Mouse (Mus musculus) heart, postnatal 25 days (tissue): ENCODE results near the gene 2700097O09Rik. TPM values are rescaled to one million over a fixed set of nuclear protein-coding genes. Genes with fewer than 3 reads are reported as not detected.
"Not testable (repeated sequence)": the region's sequence is repeated elsewhere in the genome, so short reads cannot be mapped to it uniquely, and the experiment has no call there.

ENCODE experiments used
- DNase-seq: peaks from one replicate; pipeline ENCODE4 v3.0.0; 2022; ENCODE audit warnings: low spot score
- intact Hi-C: fragments of 180-260 bp; cut with DNase I; formaldehyde crosslinking; loops from one replicate; pipeline ENCODE4 v1.15.1; 2025
- total RNA-seq, 2 experiments: library from RNA; stranded (reverse); gene quantifications; 2 replicates each; pipeline ENCODE4 v1.2.3; 2021

Gene 2700097O09Rik
- total RNA-seq, 2 experiments from 2014 or later: 6.9 to 9.0 TPM

DNA sequence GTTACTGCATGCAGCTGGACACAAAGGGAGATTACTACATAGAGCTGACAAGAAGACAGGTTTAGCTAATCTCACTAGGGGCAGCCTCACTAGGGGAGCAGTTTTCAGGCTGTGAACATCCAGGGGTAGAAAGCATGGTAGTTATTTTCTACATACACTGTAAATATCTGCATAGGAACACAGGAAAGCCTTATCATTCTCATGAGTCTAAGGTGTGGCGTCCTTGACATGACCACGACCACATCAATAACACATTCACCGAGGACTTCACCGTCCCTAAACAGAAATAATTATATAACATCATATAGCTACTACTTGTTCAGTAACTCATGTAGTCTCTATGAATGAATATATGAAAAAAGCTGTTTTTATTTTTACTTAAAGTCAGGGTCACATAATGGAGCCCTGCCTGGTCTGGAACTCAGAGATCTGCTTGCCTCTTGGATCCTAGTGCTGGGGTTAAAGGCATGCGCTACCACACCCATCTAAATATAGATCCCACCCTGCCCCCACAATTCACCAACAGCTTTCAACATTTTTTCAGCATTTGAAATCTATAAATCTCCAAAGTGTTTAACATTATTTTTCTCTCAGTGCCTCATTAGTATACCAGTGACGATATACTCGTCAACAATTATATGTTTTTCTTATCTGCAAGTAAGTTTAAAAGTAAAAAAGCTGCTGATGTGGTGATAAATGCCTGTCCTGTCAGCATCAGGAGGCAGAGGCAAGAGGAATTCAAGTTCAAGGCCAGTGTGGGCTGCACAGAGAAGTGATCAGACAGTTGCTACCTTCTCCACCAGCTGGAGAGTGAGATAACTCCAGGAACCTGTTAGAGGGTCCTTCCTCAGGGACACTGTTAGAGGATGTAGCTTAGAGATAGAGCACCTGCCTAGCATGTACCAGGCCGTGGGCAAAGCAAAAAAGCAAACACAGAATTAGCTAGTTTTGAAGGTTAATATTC, 28.4 kb downstream of the 2700097O09Rik start:
- no peak for DNase-seq
- intact Hi-C loops: no loop called here

DNA sequence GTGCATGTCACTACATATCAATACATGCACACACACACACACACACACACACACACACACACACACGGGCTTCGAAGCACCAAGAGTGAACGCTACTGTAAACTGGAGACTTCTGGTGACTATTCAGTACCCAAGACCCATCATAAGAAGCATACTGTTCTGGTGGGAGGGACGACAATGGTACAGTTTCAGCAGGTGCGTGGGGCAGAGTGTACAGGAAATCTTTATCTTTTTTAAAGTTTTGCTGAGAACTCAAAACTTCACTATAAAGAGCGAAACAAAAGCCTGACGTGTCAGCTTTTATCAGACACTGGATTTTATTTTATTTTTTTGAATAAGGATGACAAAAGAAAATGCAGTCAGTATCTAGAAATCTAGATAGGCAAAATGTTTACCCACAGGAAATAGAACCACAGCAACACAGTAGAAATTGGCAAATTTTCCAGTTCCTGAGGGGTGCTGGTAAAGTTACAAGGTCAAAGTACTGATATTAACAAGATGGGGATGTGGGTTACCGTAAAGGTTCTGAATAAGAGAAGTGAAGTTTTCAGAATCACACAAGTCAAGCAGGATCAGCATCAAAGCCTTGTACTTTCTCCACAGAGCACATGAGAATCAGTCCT, 30.1 kb downstream of the 2700097O09Rik start:
- no peak for DNase-seq
- intact Hi-C loops: no loop called here

GRCm38 (mm10) chr12:55041011-55041410, 38.9 kb downstream of the 2700097O09Rik start:
- intact Hi-C loops: no loop called here
- DNase-seq: no peak

GRCm38 (mm10) chr12:55027088-55027487, 52.8 kb downstream of the 2700097O09Rik start:
- intact Hi-C loops: no loop called here
- no peak for DNase-seq

- intact Hi-C loops: no loop called here
- DNase-seq: no peak
These were observed 56.6 kb downstream of the 2700097O09Rik start for GRCm38 (mm10) chr12:55023284-55023683.

DNA sequence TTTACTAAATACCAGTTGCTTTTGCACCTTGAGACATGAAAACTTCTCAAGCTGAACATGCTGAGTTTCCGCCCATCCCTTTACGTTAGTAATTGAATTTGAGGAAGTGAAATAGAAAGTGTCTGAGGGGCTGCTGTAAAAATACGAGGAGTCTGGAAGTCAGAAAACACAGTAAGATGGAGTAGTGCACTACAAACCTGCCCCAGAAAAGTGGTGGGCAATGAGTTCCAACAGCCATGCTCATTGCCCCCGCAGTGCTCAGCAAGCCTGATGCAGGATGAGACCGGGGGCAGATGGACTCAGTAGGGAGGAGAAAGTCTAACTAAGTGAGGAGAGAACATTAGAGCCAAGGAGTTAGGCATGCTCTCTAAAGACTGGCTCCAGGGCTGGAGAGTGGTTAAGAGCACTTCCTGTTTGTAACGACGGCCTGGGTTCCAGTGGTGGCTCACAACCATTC, 60.5 kb downstream of the 2700097O09Rik start:
- intact Hi-C loops: no loop called here
- no peak for DNase-seq

GRCm38 (mm10) chr12:55017119-55017721, 62.7 kb downstream of the 2700097O09Rik start:
- no peak for DNase-seq

DNA sequence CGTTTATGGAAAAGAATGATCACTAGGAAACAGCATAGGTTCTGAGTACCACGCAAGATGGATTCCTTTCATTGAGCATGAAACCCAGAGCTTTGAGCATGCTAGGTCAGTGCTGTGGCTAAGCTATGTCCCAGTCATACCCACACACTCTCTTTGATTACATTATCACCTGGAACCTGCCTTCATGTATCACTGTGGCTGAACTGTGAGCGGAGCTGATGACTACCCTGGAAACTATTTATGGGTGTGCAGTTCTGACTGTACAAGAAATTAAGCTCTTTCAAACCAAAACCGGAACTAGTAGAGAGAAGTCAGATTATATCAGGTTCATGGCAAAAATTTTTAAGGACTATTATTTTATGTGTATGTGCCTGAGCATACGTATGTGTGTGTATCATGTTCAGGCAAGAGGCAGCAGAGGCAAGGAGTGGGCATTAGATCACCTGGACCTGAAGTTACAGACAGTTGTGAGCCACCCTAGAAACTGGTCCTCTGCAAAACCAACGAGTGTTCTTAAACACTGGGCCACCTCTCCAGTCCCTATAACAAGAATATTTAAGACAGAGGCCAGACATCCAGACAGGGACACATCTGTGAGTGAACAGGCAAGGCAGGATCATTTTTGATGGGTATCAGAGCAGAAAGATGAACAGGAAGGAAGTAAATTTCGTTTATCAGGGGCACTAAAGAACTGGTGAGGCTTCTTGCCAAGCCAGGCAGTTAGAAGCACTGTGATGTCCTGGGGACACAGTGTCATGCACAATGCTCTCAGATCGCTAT, 63.4 kb downstream of the 2700097O09Rik start:
- intact Hi-C loops: no loop called here
- DNase-seq: no peak

More at GRCm38 (mm10) chr12:55017119-55017721, 62.7 kb downstream of the 2700097O09Rik start:
- intact Hi-C loops: no loop called here

DNA sequence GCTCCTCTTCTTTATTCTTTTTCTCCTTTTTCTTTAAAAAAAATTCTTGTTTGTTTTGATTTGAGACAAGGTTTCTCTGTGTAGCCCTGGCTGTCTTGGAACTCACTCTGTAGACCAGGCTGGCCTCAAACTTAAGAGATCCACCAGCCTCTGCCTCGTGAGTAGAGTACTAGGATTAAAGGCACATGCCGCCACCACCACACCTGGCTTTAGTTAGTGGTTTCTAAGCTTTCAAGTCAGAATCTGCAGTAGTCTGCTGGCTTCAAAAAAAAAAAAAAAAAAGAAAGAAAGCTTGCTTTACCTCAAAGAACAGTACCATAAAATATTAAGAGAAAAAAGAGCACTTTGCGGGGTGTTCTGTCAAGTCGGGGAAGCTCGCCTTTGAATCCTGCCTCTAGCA, 64.5 kb downstream of the 2700097O09Rik start:
- no peak for DNase-seq
- intact Hi-C loops: no loop called here

DNA sequence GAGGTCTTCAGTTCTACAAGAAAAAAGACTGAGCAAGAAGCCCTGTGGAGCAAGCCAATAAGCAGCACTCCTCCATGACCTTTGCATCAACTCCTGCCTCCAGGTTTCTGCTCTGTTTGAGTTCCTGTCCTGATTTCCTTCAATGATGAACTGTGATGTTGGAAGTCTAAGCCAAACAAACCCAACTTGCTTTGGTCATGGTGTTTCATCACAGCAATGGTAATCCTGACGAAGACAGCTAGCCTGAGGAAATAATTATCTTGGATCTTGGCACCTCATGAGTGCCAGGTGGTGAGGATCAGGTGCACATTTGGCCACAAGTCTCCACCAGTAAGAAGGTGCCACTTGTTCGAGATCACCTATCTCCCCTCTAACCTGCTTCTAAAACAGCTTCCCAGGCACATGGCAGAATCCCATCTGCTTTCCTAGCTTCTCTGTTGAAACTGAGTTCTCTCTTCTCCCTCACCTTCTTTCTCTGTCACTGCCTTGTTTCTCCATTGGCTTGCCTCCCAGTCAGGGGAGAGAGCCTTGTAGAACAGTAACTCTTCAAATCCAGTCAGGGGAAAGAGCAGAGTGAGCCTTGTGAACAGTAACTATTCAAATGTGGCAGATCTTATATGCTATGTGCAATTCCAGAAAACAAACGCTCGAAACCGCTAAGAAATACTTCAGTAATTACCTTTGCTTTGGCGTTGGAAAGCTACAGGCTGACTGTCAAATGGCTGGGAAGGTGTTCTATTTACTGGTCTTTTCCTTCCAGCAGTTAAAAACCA, 66.1 kb downstream of the 2700097O09Rik start, which contains the start of gene Baz1a:
Gene Baz1a (minus strand): TSS at position 723 of the 773 bp plus-strand sequence.
- no peak for DNase-seq
- intact Hi-C loops: no loop called here

- intact Hi-C loops: no loop called here
These were observed 66.9 kb downstream of the 2700097O09Rik start for GRCm38 (mm10) chr12:55013031-55013430.

DNA sequence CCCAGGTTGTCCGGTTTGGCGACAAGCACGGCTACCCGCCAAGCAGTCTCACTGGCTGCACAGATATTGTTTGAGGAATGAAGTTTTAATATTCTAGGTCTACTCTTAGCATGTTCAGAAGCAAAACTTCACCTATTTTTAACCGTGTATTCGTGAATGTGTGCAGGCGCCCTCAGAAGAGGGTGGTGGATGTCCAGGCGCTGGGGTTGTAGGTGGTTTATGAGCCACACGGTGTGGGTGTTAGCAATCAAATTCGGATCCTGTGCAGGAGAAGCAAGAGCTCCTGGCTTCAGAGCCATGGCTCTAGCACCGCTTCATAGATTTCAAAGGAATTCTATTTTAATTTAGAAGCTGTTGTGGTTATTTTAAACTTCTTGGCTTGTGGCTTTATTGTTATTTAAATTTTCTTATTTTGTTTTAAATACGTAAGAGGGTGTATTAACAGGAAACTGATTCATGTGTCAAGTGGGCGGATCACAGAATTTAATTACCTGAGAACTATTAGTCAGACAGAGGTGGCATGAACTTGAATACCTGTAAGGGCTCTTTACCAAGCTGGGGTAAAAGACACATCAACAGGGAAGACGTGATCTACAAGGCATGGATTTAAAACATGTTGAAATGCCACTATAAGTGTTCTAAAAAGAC, 72.4 kb downstream of the 2700097O09Rik start:
- intact Hi-C loops: no loop called here
- DNase-seq: no peak

More at GRCm38 (mm10) chr12:55013031-55013430, 66.9 kb downstream of the 2700097O09Rik start:
- DNase-seq: no peak

DNA sequence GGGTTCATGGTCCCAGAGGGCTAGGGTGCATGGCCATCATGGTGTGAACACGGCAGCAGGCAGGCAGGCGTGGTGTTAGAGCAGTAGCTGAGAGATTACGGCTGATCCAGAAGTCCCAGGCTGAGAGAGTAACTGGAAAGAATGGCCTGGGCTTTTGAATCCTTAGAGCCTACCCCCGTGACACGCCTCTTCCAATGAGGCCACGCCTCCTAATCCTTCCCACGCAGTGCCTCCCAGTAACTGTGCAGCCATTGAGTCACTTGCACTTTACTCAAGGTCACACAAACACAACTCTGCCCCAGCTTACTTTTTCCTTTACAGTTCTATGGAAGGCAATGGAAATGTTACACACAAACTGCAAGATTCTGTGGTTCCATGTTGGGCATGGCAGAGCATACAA, 73.8 kb downstream of the 2700097O09Rik start:
- DNase-seq: no peak

DNA sequence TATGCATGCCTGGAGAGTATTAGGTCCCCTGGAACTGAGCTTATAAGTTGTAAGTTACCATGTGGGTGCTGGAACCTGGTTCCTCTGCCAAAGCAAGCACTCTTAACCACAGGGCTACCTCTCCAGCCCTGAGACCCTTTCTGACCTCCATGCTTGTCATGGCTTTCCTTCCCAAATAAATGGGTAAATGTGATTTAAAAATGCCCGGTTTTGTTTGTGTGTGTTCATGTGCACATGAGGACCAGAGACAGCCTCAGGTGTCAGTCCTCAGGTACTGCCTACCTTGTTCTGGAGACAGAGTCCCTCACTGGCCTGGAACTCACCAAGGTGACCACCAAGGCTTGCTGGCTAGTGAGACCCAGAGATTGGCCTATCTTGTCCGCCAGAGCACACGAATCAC, 75.5 kb downstream of the 2700097O09Rik start:
- intact Hi-C loops: no loop called here

More for the DNA sequence above, 73.8 kb downstream of the 2700097O09Rik start:
- intact Hi-C loops: no loop called here

DNA sequence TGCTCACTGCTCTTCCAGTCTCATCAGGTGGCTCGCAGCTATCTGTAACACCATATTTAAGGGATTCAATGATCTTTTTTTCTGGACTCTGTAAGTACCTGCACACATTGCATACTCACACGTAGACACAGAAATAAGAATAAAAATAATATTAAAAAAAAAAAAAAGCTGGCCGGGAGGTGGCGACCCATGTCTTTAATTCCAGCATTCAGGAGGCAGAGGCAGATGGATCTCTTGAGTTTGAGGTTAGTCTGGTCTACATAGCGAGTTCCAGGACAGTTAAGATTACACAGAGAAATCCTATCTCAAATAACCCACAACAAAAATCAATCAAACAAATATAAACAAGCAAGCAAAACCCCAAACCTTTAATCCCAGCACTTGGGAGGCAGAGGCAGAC, 76.1 kb downstream of the 2700097O09Rik start:
- no peak for DNase-seq
- intact Hi-C loops: no loop called here

More for the DNA sequence above, 75.5 kb downstream of the 2700097O09Rik start:
- no peak for DNase-seq

GRCm38 (mm10) chr12:55002532-55002931, 77.4 kb downstream of the 2700097O09Rik start:
- DNase-seq, intact Hi-C loops: not testable (repeated sequence)

DNA sequence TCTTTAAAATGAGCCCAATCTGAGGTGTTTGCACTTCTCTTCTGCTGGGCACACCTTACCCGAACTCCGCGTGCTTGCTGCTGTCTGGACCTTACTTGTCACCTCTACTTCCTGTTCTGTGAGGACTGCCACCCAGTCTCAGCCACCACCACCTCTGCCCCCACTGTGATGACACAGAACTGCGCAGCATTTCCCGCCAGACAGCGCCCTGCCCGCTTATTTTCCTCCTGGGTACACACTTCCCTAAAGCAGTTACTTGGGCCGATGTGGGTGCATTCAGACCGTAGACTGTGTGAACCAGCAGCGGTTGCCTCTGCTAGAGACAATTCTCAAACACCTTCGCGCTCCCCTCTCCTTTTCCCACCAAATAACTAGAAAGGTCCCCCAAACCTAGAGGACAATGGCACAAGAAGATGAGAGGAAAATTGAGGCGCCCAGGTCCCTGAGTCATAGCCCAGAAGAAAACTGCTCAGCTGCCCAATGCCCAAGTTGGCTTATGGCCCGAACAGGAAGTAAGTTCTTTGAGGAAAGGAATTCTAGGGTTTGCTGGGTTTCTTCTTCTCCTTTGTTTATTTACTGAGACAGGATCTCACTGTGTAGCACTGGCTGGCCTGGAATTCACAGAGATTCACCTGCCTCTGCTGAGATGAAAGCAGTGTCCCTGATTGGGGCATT, 80.8 kb downstream of the 2700097O09Rik start:
- peak; percentile 27 for DNase-seq
- intact Hi-C loops: no loop called here

- intact Hi-C loops: no loop called here
- no peak for DNase-seq
These were observed 81.5 kb downstream of the 2700097O09Rik start for GRCm38 (mm10) chr12:54998411-54998810.
